In genomic region chr4:151996951-151997222, GRCm38 (mm10) we compare ENCODE assay signal across 8 mouse cellular contexts. TPM values are rescaled to one million over a fixed set of nuclear protein-coding genes. Genes with fewer than 3 reads are reported as not detected.
DNase-seq lines count a peak whose midpoint lies in the region; ATAC-seq and TF ChIP-seq lines count a peak whose summit lies in the region.

No protein-coding gene starts in this region.

- peak overlapping the region; percentile 62 for H3K4me2 ChIP-seq in embryonic facial prominence, embryonic 14.5 days (ENCODE audit: low read depth, low read length)
- peak overlapping the region; percentile 93 for H3K4me2 ChIP-seq in intestine, postnatal 0 days (replicated peaks; ENCODE audit: low read depth)
- H3K4me2 ChIP-seq in neural tube, embryonic 14.5 days (ENCODE audit: low read depth, low read length): peak overlapping the region; percentile 52

- DNase-seq in lung, adult 2 months: no peak
- no peak for DNase-seq in lung, postnatal 4 days
- DNase-seq in embryonic facial prominence, embryonic 14.5 days (ENCODE audit: low spot score): no peak
- DNase-seq in urinary bladder, postnatal 14 days (ENCODE audit: low spot score): no peak
- DNase-seq in embryo, embryonic 9.5 days (ENCODE audit: extremely low spot score): no peak
- no peak for DNase-seq in gastrocnemius, postnatal 14 days

- H3K9me3 ChIP-seq in embryonic facial prominence, embryonic 14.5 days (ENCODE audit: control insufficient read depth, low read length): no peaks in the 10 kb centered on the region
- H3K9me3 ChIP-seq in intestine, postnatal 0 days (ENCODE audit: control insufficient read depth): no peaks in the 10 kb centered on the region
- no peaks in the 10 kb centered on the region for H3K9me3 ChIP-seq in neural tube, embryonic 14.5 days (ENCODE audit: control insufficient read depth, low read length)

- WGBS in lung, adult 2 months: 1% methylated on average over 13 of the region's 13 CpGs
- 3% methylated on average over 13 of the region's 13 CpGs for WGBS in embryonic facial prominence, embryonic 14.5 days
- WGBS in intestine, postnatal 0 days: 2% methylated on average over 13 of the region's 13 CpGs
- WGBS in neural tube, embryonic 14.5 days: 6% methylated on average over 13 of the region's 13 CpGs

- no peaks in the 10 kb centered on the region for H3K27me3 ChIP-seq in embryonic facial prominence, embryonic 14.5 days (replicated peaks; ENCODE audit: control insufficient read depth, insufficient read depth, low read length)
- no peaks in the 10 kb centered on the region for H3K27me3 ChIP-seq in intestine, postnatal 0 days (replicated peaks; ENCODE audit: control insufficient read depth, insufficient read depth, low read length)
- no peaks in the 10 kb centered on the region for H3K27me3 ChIP-seq in neural tube, embryonic 14.5 days (ENCODE audit: control insufficient read depth, insufficient read depth, low read length)

- H3K4me3 ChIP-seq in lung, adult 2 months (replicated peaks; ENCODE audit: extremely low read depth, low read depth, low read length): peak overlapping the region; percentile 83
- H3K4me3 ChIP-seq in embryonic facial prominence, embryonic 14.5 days (ENCODE audit: low read depth, low read length): peak overlapping the region; percentile 100
- peak overlapping the region; percentile 97 for H3K4me3 ChIP-seq in intestine, postnatal 0 days (ENCODE audit: low read depth, low read length)
- peak overlapping the region; percentile 97 for H3K4me3 ChIP-seq in neural tube, embryonic 14.5 days (ENCODE audit: low read depth, low read length)

- no peak for TF ChIP-seq POLR2A in lung, adult 2 months (IDR thresholded peaks at IDR 0.05; ENCODE audit: borderline replicate concordance, extremely low read depth, low read depth, low read length)

- peak overlapping the region; percentile 91 for H3K27ac ChIP-seq in embryonic facial prominence, embryonic 14.5 days (replicated peaks; ENCODE audit: low read depth, low read length)
- peak overlapping the region; percentile 91 for H3K27ac ChIP-seq in intestine, postnatal 0 days (ENCODE audit: low read depth, low read length)
- peak overlapping the region; percentile 85 for H3K27ac ChIP-seq in neural tube, embryonic 14.5 days (ENCODE audit: low read depth, low read length)

- H3K36me3 ChIP-seq in embryonic facial prominence, embryonic 14.5 days (ENCODE audit: control insufficient read depth, insufficient read depth, low read length): peaks cover 17% of the 10 kb centered on the region
- H3K36me3 ChIP-seq in intestine, postnatal 0 days (ENCODE audit: control insufficient read depth, insufficient read depth): peaks cover 6% of the 10 kb centered on the region
- peaks cover 4% of the 10 kb centered on the region; the same call in 1 of the 2 replicates for H3K36me3 ChIP-seq in neural tube, embryonic 14.5 days (ENCODE audit: control insufficient read depth, insufficient read depth, low read length)

- intact Hi-C loops in gastrocnemius, postnatal 14 days (cut with DNase I; ENCODE audit: low total_unique reads): no loop called here

- H3K9ac ChIP-seq in embryonic facial prominence, embryonic 14.5 days (ENCODE audit: low read depth, low read length): peak overlapping the region; percentile 82
- H3K9ac ChIP-seq in intestine, postnatal 0 days (ENCODE audit: low read depth, low read length): peak overlapping the region; percentile 67
- peak overlapping the region; percentile 80 for H3K9ac ChIP-seq in neural tube, embryonic 14.5 days (replicated peaks; ENCODE audit: low read depth, low read length)

- TF ChIP-seq CTCF in lung, adult 2 months (IDR thresholded peaks at IDR 0.05; ENCODE audit: insufficient read depth, low read length): no peak
- TF ChIP-seq CTCF in intestine, postnatal 0 days (IDR thresholded peaks at IDR 0.05; ENCODE audit: low read depth): no peak

- peaks cover 15% of the 10 kb centered on the region for H3K4me1 ChIP-seq in lung, adult 2 months (ENCODE audit: control insufficient read depth, insufficient read depth, low read length)
- H3K4me1 ChIP-seq in embryonic facial prominence, embryonic 14.5 days (ENCODE audit: control insufficient read depth, insufficient read depth, low read length): peaks cover 19% of the 10 kb centered on the region
- no peaks in the 10 kb centered on the region for H3K4me1 ChIP-seq in intestine, postnatal 0 days (replicated peaks; ENCODE audit: control insufficient read depth, insufficient read depth, low read length)
- peaks cover 9% of the 10 kb centered on the region for H3K4me1 ChIP-seq in neural tube, embryonic 14.5 days (ENCODE audit: control insufficient read depth, insufficient read depth, low read length)

- no peak for ATAC-seq in embryonic facial prominence, embryonic 14.5 days (ENCODE audit: low read depth)
- no peak for ATAC-seq in intestine, postnatal 0 days
- ATAC-seq in neural tube, embryonic 14.5 days (ENCODE audit: low read depth): no peak

RNA-seq across cellular contexts. Expression of gene Phf13, which starts 0.8 kb away (rescaled TPM):
- 8.9 TPM in 2 replicates for polyA plus RNA-seq in lung, adult 2 months (2012; rRNA removed)
- polyA plus RNA-seq in embryonic facial prominence, embryonic 14.5 days (2014; fragmentation: Nextera tagmentation; extraction: Ambion mirVana): 30.1 and 32.6 TPM in 2 replicates
- polyA plus RNA-seq in intestine, postnatal 0 days (2015; fragmentation: Nextera tagmentation; extraction: Ambion mirVana): 10.6 and 11.0 TPM in 2 replicates
- polyA plus RNA-seq in neural tube, embryonic 14.5 days (2014; fragmentation: Nextera tagmentation; extraction: Ambion mirVana): 15.1 and 22.1 TPM in 2 replicates
- 1 to 10 TPM; 4.1 to 4.4 TPM for total RNA-seq in gastrocnemius, postnatal 14 days (2021)

RNA-seq across cellular contexts. Expression of gene Thap3, which starts 8.1 kb away (rescaled TPM):
- polyA plus RNA-seq in lung, adult 2 months (2012; rRNA removed): 64.2 and 72.5 TPM in 2 replicates
- 31.7 and 32.7 TPM in 2 replicates for polyA plus RNA-seq in embryonic facial prominence, embryonic 14.5 days (2014; fragmentation: Nextera tagmentation; extraction: Ambion mirVana)
- polyA plus RNA-seq in intestine, postnatal 0 days (2015; fragmentation: Nextera tagmentation; extraction: Ambion mirVana): 15.4 and 16.6 TPM in 2 replicates
- 20.1 and 30.3 TPM in 2 replicates for polyA plus RNA-seq in neural tube, embryonic 14.5 days (2014; fragmentation: Nextera tagmentation; extraction: Ambion mirVana)
- total RNA-seq in gastrocnemius, postnatal 14 days (2021): 10 to 100 TPM; 28.0 to 32.2 TPM

RNA-seq across cellular contexts. Expression of gene Klhl21, which starts 11.7 kb away (rescaled TPM):
- 43.6 and 48.6 TPM in 2 replicates for polyA plus RNA-seq in lung, adult 2 months (2012; rRNA removed)
- 10.9 and 11.2 TPM in 2 replicates for polyA plus RNA-seq in embryonic facial prominence, embryonic 14.5 days (2014; fragmentation: Nextera tagmentation; extraction: Ambion mirVana)
- polyA plus RNA-seq in intestine, postnatal 0 days (2015; fragmentation: Nextera tagmentation; extraction: Ambion mirVana): 5.3 and 5.8 TPM in 2 replicates
- polyA plus RNA-seq in neural tube, embryonic 14.5 days (2014; fragmentation: Nextera tagmentation; extraction: Ambion mirVana): 2.1 and 3.0 TPM in 2 replicates
- 10 to 100 TPM; 26.9 to 31.8 TPM for total RNA-seq in gastrocnemius, postnatal 14 days (2021)

RNA-seq across cellular contexts. Expression of gene Zbtb48, which starts 30.6 kb away (rescaled TPM):
- polyA plus RNA-seq in lung, adult 2 months (2012; rRNA removed): 15.9 and 21.6 TPM in 2 replicates
- 19.0 and 19.9 TPM in 2 replicates for polyA plus RNA-seq in embryonic facial prominence, embryonic 14.5 days (2014; fragmentation: Nextera tagmentation; extraction: Ambion mirVana)
- polyA plus RNA-seq in intestine, postnatal 0 days (2015; fragmentation: Nextera tagmentation; extraction: Ambion mirVana): 6.7 and 7.6 TPM in 2 replicates
- 16.2 and 20.7 TPM in 2 replicates for polyA plus RNA-seq in neural tube, embryonic 14.5 days (2014; fragmentation: Nextera tagmentation; extraction: Ambion mirVana)
- total RNA-seq in gastrocnemius, postnatal 14 days (2021): 1 to 10 TPM; 1.8 to 3.3 TPM

RNA-seq across cellular contexts. Expression of gene Tas1r1, which starts 41.5 kb away (rescaled TPM):
- 0.08 TPM in 1 of 2 replicates, not detected in the other for polyA plus RNA-seq in lung, adult 2 months (2012; rRNA removed)
- polyA plus RNA-seq in embryonic facial prominence, embryonic 14.5 days (2014; fragmentation: Nextera tagmentation; extraction: Ambion mirVana): 1.2 and 1.5 TPM in 2 replicates
- 0.08 TPM in 1 of 2 replicates, not detected in the other for polyA plus RNA-seq in intestine, postnatal 0 days (2015; fragmentation: Nextera tagmentation; extraction: Ambion mirVana)
- polyA plus RNA-seq in neural tube, embryonic 14.5 days (2014; fragmentation: Nextera tagmentation; extraction: Ambion mirVana): 1.4 and 2.1 TPM in 2 replicates
- total RNA-seq in gastrocnemius, postnatal 14 days (2021): 1 to 10 TPM in 1 of 2 experiments, under 1 TPM in 1; 0.80 to 1.3 TPM
